Mouse (Mus musculus): Measurements from ENCODE around the gene Cacnb4. TPM values are rescaled to one million over a fixed set of nuclear protein-coding genes. Genes with fewer than 3 reads are reported as not detected.
A peak's percentile ranks its signal among the peaks of the same experiment; 100 is the strongest.

The Cacnb4 gene
- polyA plus RNA-seq, 1 experiment from 2014 or later = 2.8 TPM

GRCm38 (mm10) chr2:52523056-52523715 lies 153.4 kb downstream of the Cacnb4 start:
- Histone ChIP-seq H3K9me3 (ENCODE audit: control insufficient read depth, low read length) (no peaks in the 10 kb centered on the region), H3K4me2 (no peak overlapping the region), H3K4me3 (ENCODE audit: low read depth, low read length) (no peak overlapping the region), H3K36me3 (ENCODE audit: control insufficient read depth, insufficient read depth, low read length) (no peaks in the 10 kb centered on the region), H3K4me1 (ENCODE audit: control insufficient read depth, insufficient read depth, low read length) (no peaks in the 10 kb centered on the region), H3K9ac (ENCODE audit: low read length) (no peak overlapping the region), H3K27me3 (ENCODE audit: control insufficient read depth, insufficient read depth, low read length) (no peaks in the 10 kb centered on the region), H3K27ac (ENCODE audit: low read depth, low read length) (no peak overlapping the region)
- no peak for ATAC-seq (ENCODE audit: low FRiP score)
- DNase-seq (ENCODE audit: low spot score, missing footprints) = no peak
- WGBS = 91% methylated on average over 7 of the region's 7 CpGs

DNA sequence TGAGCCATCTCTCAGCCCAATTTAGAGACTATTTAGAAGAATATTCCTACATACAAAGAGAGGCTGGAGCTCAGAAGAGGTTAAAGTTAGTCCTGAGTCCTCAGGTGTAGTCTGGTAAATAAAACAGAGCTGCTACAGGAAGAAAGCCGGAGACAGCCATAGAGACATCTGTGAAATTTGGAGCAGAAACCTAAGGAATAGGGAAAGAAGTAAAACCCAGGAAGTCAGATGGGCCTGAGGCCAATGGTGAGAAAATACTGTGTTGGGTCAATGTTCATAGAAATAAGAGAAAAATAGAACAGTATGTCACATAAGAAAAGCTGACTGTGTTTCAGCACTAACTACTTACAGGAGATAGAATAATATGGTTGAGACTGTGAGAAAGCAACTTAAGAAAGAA lies 155.6 kb downstream of the Cacnb4 start:
- DNase-seq (ENCODE audit: low spot score, missing footprints) (no peak), ATAC-seq (ENCODE audit: low FRiP score) (no peak)
- Histone ChIP-seq H3K27ac (ENCODE audit: low read depth, low read length) (no peak overlapping the region), H3K36me3 (ENCODE audit: control insufficient read depth, insufficient read depth, low read length) (no peaks in the 10 kb centered on the region), H3K4me2 (no peak overlapping the region), H3K9me3 (ENCODE audit: control insufficient read depth, low read length) (no peaks in the 10 kb centered on the region), H3K9ac (ENCODE audit: low read length) (no peak overlapping the region), H3K4me1 (ENCODE audit: control insufficient read depth, insufficient read depth, low read length) (no peaks in the 10 kb centered on the region), H3K4me3 (ENCODE audit: low read depth, low read length) (no peak overlapping the region), H3K27me3 (ENCODE audit: control insufficient read depth, insufficient read depth, low read length) (no peaks in the 10 kb centered on the region)
- 88% methylated on average over 1 of the region's 1 CpGs for WGBS

DNA sequence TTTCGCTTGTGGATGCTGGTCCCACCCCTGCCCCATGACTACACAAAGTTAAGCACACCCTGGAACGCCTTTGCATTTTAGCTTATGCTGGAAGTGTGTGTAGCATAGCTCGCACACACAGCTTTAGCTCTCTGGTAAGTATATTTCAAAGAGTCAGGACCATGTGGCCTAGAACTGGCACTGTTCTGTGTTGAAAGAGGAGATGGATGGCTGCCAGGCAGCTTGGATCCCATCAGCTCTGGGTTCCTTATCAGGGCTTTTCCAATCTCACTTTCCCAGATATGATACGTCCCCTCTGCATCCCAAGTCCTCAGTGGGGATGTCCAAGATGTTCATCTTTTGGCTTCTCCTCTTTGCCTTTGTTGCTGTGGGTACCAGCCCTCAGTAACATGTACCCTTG lies 157.9 kb downstream of the Cacnb4 start:
- no peak overlapping the region for H3K4me3 ChIP-seq (ENCODE audit: low read depth, low read length)
- H3K9me3 ChIP-seq (ENCODE audit: control insufficient read depth, low read length) = no peaks in the 10 kb centered on the region
- no peaks in the 10 kb centered on the region for H3K27me3 ChIP-seq (ENCODE audit: control insufficient read depth, insufficient read depth, low read length)
- no peaks in the 10 kb centered on the region for H3K36me3 ChIP-seq (ENCODE audit: control insufficient read depth, insufficient read depth, low read length)
- H3K27ac ChIP-seq (ENCODE audit: low read depth, low read length) = no peak overlapping the region
- WGBS = 89% methylated on average over 4 of the region's 4 CpGs
- H3K4me1 ChIP-seq (ENCODE audit: control insufficient read depth, insufficient read depth, low read length) = no peaks in the 10 kb centered on the region
- H3K9ac ChIP-seq (ENCODE audit: low read length) = no peak overlapping the region
- no peak overlapping the region for H3K4me2 ChIP-seq
- no peak for DNase-seq (ENCODE audit: low spot score, missing footprints)
- no peak for ATAC-seq (ENCODE audit: low FRiP score)

DNA sequence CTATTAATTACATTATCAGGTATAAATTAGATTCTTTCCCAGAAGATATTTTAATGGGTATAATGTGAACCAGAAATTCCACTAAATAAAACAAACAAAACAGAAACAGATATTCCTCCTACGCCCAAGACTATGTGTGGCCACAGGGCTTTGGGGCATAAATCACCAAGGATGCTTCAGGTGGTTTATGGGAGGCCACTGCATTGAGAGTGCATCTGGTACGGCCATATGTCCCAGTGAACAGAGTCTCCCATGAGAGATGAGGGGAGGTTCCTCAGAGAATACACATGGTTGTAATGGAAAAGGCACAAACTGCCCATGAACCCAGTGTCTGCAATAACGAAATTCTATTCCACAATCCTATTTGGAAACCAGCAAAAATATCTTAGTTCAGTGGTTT lies 160.1 kb downstream of the Cacnb4 start:
- ATAC-seq (ENCODE audit: low FRiP score) (no peak), DNase-seq (ENCODE audit: low spot score, missing footprints) (no peak)
- Histone ChIP-seq H3K36me3 (ENCODE audit: control insufficient read depth, insufficient read depth, low read length) (no peaks in the 10 kb centered on the region), H3K27ac (ENCODE audit: low read depth, low read length) (no peak overlapping the region), H3K4me1 (ENCODE audit: control insufficient read depth, insufficient read depth, low read length) (peaks cover 6% of the 10 kb centered on the region; the same call in 1 of the 2 replicates), H3K9ac (ENCODE audit: low read length) (no peak overlapping the region), H3K9me3 (ENCODE audit: control insufficient read depth, low read length) (no peaks in the 10 kb centered on the region), H3K27me3 (ENCODE audit: control insufficient read depth, insufficient read depth, low read length) (no peaks in the 10 kb centered on the region), H3K4me3 (ENCODE audit: low read depth, low read length) (no peak overlapping the region), H3K4me2 (no peak overlapping the region)
- 92% methylated on average over 3 of the region's 3 CpGs for WGBS

DNA sequence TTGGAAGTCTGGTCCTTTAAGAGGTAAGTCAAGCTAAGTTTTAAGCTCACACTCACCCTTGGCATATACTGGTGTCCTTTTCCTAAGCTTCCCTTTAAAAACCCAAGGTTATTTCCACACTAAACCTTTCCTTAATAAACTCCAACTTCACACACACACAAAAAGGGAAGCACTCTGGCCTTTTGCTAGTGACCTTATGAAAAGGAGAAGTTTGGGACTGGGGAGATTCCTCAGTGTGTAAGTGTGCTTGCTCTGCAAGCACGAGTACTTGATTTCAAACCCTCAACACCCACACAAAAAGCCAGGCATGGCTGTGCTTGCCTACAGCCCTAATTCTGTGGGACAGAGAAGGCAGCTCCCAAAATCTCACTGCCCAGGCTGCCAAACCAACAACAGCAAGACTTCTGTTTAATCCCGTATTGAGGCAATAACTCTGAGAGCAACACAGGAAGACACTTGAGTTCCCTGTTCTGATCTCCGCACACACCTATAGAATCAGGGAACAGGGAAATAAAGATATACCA lies 163.7 kb downstream of the Cacnb4 start:
- H3K27me3 ChIP-seq (ENCODE audit: control insufficient read depth, insufficient read depth, low read length) = no peaks in the 10 kb centered on the region
- 71% methylated on average over 3 of the region's 3 CpGs for WGBS
- no peak for ATAC-seq (ENCODE audit: low FRiP score)

DNA sequence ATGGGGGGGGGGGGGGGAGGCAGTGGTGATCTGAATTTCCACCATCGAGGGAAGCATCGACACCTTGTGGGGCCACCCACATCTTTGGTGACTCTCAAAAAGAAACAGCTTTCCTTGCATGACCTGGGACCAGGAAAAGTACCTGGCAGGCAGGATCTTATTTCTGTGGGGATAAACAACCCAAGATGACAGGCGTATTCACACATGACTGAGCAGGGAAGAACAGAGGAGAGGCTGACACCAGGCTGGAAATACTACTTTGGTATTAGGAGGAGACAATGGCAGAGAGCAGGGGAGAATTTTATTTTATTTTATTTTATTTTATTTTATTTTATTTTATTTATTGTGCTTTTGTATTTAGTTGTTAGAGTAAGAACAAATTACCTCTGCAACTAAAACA lies 164.4 kb downstream of the Cacnb4 start:
- Histone ChIP-seq H3K9me3 (ENCODE audit: control insufficient read depth, low read length) (no peaks in the 10 kb centered on the region), H3K9ac (ENCODE audit: low read length) (peak overlapping the region; percentile 27; the same call in 1 of the 2 replicates), H3K4me3 (ENCODE audit: low read depth, low read length) (no peak overlapping the region), H3K36me3 (ENCODE audit: control insufficient read depth, insufficient read depth, low read length) (no peaks in the 10 kb centered on the region), H3K27me3 (ENCODE audit: control insufficient read depth, insufficient read depth, low read length) (no peaks in the 10 kb centered on the region), H3K4me1 (ENCODE audit: control insufficient read depth, insufficient read depth, low read length) (peaks cover 6% of the 10 kb centered on the region; the same call in 1 of the 2 replicates), H3K4me2 (no peak overlapping the region; the same call in 1 of the 2 replicates), H3K27ac (ENCODE audit: low read depth, low read length) (no peak overlapping the region)
- WGBS = 45% methylated on average over 3 of the region's 3 CpGs
- 0 out of 2 replicates have a peak, but pooled peaks have one; percentile 24 for ATAC-seq (ENCODE audit: low FRiP score)
- DNase-seq (ENCODE audit: low spot score, missing footprints) = no peak

More for the DNA sequence above, 163.7 kb downstream of the Cacnb4 start:
- H3K4me2 ChIP-seq = no peak overlapping the region
- H3K4me1 ChIP-seq (ENCODE audit: control insufficient read depth, insufficient read depth, low read length) = peaks cover 6% of the 10 kb centered on the region; the same call in 1 of the 2 replicates
- H3K9ac ChIP-seq (ENCODE audit: low read length) = no peak overlapping the region
- no peaks in the 10 kb centered on the region for H3K36me3 ChIP-seq (ENCODE audit: control insufficient read depth, insufficient read depth, low read length)
- no peak overlapping the region for H3K27ac ChIP-seq (ENCODE audit: low read depth, low read length)
- no peak for DNase-seq (ENCODE audit: low spot score, missing footprints)
- H3K9me3 ChIP-seq (ENCODE audit: control insufficient read depth, low read length) = no peaks in the 10 kb centered on the region
- H3K4me3 ChIP-seq (ENCODE audit: low read depth, low read length) = no peak overlapping the region

DNA sequence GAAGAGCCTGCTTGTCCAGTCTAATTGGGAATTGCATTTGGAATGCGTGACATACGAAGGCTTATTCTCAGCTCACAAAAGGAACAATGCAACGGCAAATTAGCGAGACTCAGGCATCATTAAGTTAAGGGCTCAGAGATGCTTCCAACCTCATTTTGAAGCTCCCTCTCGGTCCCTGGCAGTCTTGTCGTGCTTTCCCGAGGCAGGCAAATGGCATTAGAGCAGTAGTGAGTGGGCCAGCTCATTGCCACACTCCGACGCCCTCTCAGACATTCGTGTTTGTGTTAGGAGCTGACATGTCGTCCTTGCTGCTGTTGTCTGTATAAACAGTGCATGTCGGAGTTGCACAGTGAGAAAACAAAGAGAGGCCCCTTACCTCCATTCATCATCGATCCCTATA lies 164.8 kb downstream of the Cacnb4 start:
- 0 out of 2 replicates have a peak, but pooled peaks have one; percentile 42 for ATAC-seq (ENCODE audit: low FRiP score)
- WGBS = 23% methylated on average over 13 of the region's 13 CpGs
- Histone ChIP-seq H3K4me1 (ENCODE audit: control insufficient read depth, insufficient read depth, low read length) (peaks cover 6% of the 10 kb centered on the region; the same call in 1 of the 2 replicates), H3K27me3 (ENCODE audit: control insufficient read depth, insufficient read depth, low read length) (no peaks in the 10 kb centered on the region), H3K9ac (ENCODE audit: low read length) (peak overlapping the region; percentile 27; the same call in 1 of the 2 replicates), H3K9me3 (ENCODE audit: control insufficient read depth, low read length) (no peaks in the 10 kb centered on the region), H3K4me3 (ENCODE audit: low read depth, low read length) (no peak overlapping the region), H3K36me3 (ENCODE audit: control insufficient read depth, insufficient read depth, low read length) (no peaks in the 10 kb centered on the region), H3K4me2 (peak overlapping the region; percentile 6; the same call in 1 of the 2 replicates), H3K27ac (ENCODE audit: low read depth, low read length) (no peak overlapping the region)
- DNase-seq (ENCODE audit: low spot score, missing footprints) = no peak

GRCm38 (mm10) chr2:52509779-52510500 lies 166.7 kb downstream of the Cacnb4 start:
- DNase-seq (ENCODE audit: low spot score, missing footprints) (no peak), ATAC-seq (ENCODE audit: low FRiP score) (no peak)
- Histone ChIP-seq H3K27ac (ENCODE audit: low read depth, low read length) (no peak overlapping the region), H3K36me3 (ENCODE audit: control insufficient read depth, insufficient read depth, low read length) (no peaks in the 10 kb centered on the region), H3K9ac (ENCODE audit: low read length) (no peak overlapping the region), H3K4me1 (ENCODE audit: control insufficient read depth, insufficient read depth, low read length) (peaks cover 6% of the 10 kb centered on the region; the same call in 1 of the 2 replicates), H3K4me3 (ENCODE audit: low read depth, low read length) (no peak overlapping the region), H3K27me3 (ENCODE audit: control insufficient read depth, insufficient read depth, low read length) (no peaks in the 10 kb centered on the region), H3K4me2 (no peak overlapping the region), H3K9me3 (ENCODE audit: control insufficient read depth, low read length) (no peaks in the 10 kb centered on the region)
- WGBS = 85% methylated on average over 19 of the region's 19 CpGs

DNA sequence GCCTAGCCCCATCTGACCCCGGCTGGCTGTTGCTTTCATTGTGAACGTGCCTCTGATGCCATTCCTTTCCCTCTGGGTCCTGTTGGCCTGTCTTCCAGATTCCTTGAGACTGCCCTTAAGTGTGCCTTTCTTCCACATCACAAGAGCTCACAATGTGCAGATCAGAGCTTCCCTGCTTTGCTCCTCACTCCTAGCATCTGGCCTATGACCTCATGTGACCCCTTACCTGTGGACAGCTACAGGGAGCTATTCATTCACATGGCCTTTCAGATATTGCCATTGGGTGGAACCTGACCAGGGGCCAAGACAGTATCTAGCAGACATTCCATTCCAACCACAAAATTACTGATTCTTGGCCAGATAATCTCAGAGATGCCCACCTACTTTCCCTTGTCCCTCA lies 171.5 kb downstream of the Cacnb4 start:
- WGBS = 85% methylated on average over 2 of the region's 2 CpGs
- no peak overlapping the region for H3K4me3 ChIP-seq (ENCODE audit: low read depth, low read length)
- H3K27ac ChIP-seq (ENCODE audit: low read depth, low read length) = no peak overlapping the region

More for the DNA sequence above, 171.5 kb downstream of the Cacnb4 start:
- H3K36me3 ChIP-seq (ENCODE audit: control insufficient read depth, insufficient read depth, low read length) = no peaks in the 10 kb centered on the region
- no peak overlapping the region for H3K9ac ChIP-seq (ENCODE audit: low read length)
- H3K4me2 ChIP-seq = no peak overlapping the region
- H3K27me3 ChIP-seq (ENCODE audit: control insufficient read depth, insufficient read depth, low read length) = no peaks in the 10 kb centered on the region
- no peaks in the 10 kb centered on the region for H3K4me1 ChIP-seq (ENCODE audit: control insufficient read depth, insufficient read depth, low read length)
- ATAC-seq (ENCODE audit: low FRiP score) (no peak), DNase-seq (ENCODE audit: low spot score, missing footprints) (no peak)
- H3K9me3 ChIP-seq (ENCODE audit: control insufficient read depth, low read length) = no peaks in the 10 kb centered on the region
